Mouse (Mus musculus): Measurements from ENCODE around the gene Nrap.

Nrap gene

GRCm38 (mm10) chr19:56294654-56295399 lies 95.0 kb downstream of the Nrap start:
- DNase-seq: peak; percentile 80

- no peak for DNase-seq
Measured at GRCm38 (mm10) chr19:56292335-56292734, 97.5 kb downstream of the Nrap start.

- DNase-seq: no peak
Measured at GRCm38 (mm10) chr19:56291898-56292297, 97.9 kb downstream of the Nrap start.

GRCm38 (mm10) chr19:56289642-56290041 lies 100.2 kb downstream of the Nrap start:
- no peak for DNase-seq

GRCm38 (mm10) chr19:56288436-56288835 lies 101.4 kb downstream of the Nrap start:
- no peak for DNase-seq

GRCm38 (mm10) chr19:56287580-56288367 lies 102.1 kb downstream of the Nrap start:
- DNase-seq: no peak

GRCm38 (mm10) chr19:56286866-56287265 lies 103.0 kb downstream of the Nrap start, which contains the start of gene Habp2:
Gene Habp2 (plus strand): TSS chr19:56287137.
- no peak for DNase-seq

- DNase-seq: no peak
Measured at GRCm38 (mm10) chr19:56285222-56285621, 104.6 kb downstream of the Nrap start.

- DNase-seq: no peak
Measured at GRCm38 (mm10) chr19:56278366-56278765, 111.5 kb downstream of the Nrap start.

- no peak for DNase-seq
Measured at GRCm38 (mm10) chr19:56277951-56278350, 111.9 kb downstream of the Nrap start.

- DNase-seq: no peak
Measured at GRCm38 (mm10) chr19:56277140-56277804, 112.6 kb downstream of the Nrap start.

GRCm38 (mm10) chr19:56272081-56272480 lies 117.8 kb downstream of the Nrap start:
- DNase-seq: no peak

All from right cerebral cortex, postnatal 4 days (tissue).